Mouse (Mus musculus) NIH3T3 (cell line): ENCODE measurements at regions not wholly inside any gene's neighbourhood (a gene's known extent, or its start where the extent isn't known, plus 50 kb on each side); places are given as distances from the start of the nearest gene placed in this dataset.

Source experiments
- DNase-seq: peaks from one replicate; pipeline ENCODE4 v3.0.0-alpha.2; 2012; ENCODE audit warnings: low read depth

DNA sequence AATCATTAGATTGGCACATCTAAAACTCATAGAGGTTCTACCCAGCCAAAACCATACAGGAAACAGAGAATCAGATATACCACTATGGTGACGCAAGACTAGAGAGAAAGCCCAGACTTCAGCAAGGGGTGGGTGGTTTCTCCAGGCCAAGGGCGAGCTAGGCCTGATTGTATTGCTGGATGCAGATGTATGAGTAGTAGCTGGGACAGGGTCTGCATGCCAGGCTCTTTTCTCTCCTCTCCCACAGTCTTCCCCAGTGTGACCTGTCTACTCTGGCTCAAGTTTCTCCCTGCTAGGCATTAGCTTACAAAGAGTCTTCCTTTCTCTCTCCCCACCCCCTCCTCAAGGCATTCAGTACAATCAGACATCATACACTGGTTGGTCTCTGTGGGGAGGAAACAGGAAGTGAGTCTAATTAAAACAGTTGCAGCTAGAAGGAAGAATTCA lies 181.8 kb upstream of the Sesn3 start:
- DNase-seq = peak; percentile 19

DNA sequence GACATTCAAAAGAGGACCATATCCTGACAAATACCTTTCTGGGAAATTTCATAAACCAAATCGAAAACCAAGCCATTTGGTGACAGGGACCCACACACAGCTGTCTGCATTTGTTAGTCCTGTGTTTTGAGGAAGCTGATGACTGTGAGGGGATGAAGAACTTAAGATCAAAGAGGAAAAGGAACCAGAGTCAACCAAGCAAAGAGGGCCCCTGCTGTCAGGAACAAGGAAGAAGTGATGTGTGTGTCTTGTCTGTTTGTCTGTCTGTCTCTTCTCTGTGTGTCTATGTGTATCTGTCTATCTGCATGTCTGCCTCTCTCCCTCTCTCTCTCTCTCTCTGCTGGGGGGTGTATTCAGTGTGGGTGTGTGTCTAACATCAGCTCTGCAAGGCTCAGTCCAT lies 171.3 kb upstream of the Sesn3 start:
- no peak for DNase-seq

DNA sequence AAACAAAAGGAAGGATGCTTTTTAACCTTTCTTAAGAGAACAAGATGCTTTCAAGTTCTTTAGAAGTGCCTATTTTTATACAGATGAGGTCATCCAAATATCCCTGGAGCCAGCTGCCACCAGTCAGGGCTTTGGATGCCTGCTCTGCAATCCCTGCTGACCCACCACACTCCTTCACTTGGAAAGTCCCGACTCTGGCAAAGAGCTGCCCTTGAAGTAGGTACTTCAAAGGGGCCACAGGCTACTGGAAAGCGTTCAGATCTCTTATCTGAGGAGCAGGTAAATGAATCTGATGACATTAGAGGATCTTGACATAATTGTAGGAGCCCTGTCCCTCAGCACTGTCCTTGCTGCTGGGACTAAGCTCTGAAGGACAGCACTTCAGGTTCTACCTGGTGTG lies 169.9 kb upstream of the Sesn3 start:
- no peak for DNase-seq

DNA sequence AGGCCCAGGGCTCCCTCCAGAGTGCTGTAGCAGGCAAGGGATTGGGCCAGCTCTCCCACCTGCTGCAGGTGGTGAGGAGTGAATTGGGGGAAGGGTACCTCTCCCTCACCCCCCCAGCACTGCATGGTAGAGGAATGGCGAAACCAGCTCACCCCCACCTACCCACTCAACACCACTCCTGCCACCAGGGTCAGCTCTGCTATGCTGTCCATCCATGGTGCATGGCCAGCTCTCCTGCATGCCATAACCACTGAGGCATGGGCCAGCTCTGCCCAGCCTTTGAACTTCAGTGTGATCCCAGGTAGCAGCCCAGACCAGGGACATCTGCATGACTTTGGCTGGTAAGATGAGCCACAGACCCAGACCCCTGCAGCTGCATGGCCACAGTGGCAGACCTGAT lies 168.5 kb upstream of the Sesn3 start:
- no peak for DNase-seq

DNA sequence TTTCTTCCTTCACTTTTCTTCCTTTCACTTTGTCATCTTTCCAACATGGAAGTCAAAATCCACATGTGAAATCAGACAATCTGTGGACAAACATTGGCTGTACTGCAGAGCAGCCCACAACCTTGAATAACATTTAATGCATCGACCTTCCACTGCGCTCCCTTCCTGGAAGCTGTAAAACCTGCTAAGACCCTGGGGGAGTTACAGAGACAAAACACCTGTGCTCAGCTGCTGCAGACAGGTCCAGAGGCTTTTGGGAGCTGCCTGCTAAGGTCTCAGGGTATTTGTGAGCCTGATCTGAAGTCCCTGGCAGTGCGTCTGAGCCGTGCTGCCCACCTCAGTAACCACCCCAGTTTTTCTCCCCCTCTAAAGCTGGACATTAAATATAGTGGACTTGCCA lies 166.1 kb upstream of the Sesn3 start:
- DNase-seq = no peak

DNA sequence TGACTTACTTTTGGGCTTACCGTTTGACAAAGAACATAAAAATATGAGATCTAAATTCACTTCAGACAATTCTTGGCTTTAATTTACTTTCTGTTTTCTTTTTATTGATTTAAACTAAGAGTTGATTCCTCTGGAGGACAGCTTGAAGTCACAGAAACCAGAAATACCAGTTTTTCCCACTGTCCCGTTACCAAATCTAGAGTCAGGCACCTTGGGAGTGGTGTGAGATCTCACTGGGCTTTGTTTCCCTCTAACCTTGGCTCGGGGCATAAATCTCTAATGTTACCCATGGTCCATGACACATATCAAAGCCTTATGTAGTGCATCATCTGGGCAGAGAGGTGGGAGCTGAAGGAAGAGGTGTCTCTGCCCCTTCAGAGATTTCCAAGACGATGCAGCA lies 165.4 kb upstream of the Sesn3 start:
- DNase-seq = no peak

DNA sequence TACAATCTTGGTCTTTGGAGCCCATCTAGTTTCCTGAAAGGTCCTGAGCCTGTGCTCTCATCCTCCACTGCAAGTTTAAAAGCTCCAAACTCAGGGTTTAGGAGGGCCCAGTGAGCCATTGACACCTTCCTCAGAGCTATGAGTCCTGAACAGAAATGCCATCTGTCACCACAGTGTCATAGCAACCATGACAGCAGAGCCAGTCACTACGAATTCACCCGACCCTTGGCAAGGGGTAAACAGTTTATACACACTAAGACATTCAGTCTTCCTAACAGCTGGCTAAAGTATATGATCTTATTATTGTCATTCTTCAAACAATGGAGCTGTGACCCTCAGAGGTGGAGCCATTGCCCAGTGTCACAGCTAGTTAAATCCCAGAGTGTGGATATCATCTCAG lies 163.2 kb upstream of the Sesn3 start:
- DNase-seq = no peak

DNA sequence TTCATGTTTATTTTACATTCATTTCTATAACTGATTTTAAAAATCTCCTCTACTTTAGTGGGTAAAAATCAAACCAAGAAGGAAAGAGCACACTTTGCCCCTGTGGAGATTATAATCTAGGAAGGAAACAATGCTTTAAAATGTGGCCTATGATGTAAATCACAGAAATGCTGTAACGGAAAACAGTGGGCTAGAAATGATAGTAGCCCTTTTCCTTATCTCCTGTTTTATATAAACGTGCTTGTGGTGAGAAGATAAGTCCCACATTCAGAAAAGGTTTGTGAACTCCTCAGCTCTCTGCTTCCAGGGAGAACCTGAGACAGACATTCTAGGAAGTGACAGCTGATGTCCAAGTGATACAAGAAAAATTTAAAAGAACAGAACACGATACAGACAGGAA lies 159.3 kb upstream of the Sesn3 start:
- DNase-seq = no peak

DNA sequence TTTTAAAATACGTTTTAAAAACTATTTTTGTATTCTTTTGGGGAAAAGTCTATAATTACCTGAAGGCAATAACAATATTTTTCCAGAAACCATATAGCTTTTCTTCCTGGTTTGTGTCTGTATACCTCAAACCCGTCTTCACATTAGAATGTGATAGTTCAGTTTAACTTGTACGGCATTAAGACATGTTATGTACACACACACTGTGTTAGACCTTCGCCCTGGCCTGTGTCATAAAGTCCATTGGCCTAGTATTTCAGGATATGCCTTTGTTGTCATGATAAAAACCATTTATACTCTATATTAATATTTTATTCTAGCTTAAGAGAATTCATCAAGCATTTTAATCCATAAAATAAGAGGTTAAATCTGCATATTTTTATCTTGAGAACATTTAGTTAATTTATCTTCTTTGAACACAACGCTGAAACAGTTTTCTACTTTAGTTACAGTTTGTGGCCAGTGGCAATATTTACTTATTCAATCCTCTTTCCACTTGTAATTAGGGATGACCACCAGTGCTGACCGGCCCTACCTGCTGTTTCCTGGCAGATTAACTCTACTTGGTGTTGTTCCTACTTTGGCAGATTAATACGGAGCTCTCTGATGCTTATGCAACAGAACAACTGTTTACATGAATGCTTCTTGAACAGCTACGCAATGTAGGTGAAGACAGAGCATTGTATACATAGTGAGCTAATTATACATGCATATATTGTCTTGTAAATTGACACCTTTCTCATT lies 158.6 kb upstream of the Sesn3 start:
- DNase-seq = no peak

DNA sequence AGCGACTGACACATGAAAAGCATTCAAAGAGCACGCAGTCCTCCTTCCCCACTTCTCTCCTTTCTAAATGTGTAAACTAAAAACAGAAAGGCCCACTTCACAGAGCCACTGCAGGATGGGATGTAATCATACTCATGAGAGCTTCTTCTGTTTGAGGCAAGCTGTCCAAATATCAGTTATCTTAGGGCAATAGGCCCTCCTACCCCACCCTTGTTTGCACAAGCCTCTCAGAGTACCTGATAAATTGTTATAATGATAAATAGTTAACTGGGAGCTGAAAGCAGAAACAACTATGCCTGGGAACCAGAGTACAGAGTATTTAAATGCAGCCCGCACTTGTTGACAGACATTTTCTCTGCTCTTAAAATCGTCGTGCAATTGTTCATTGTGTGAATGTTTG lies 141.5 kb upstream of the Sesn3 start:
- no peak for DNase-seq

DNA sequence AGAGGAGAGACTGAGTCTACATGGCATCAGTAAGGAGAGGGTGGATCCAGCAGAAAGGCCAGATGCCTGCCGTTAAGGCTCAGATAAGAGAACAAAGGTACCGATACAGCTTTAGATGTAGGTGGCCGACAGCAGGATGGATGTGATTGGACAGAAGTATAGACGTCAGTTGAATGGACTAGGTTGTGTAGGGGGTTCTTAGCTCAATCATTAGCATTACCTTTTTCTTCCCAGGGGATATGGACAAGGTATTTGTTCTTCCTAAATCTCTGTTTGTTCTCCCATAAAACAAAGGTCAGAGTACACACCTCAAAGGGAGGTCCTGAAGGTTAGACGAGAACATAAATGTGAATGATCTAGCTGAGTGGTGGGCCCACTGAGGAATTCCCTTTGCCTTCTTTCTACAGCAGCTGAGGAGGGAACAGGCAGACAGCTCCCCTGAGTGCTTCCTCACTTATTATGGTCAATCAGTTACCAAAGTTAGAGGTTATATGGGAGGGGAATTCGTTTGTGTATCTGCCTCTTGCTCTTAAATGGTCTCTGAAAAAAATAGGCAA lies 139.9 kb upstream of the Sesn3 start:
- DNase-seq = no peak

DNA sequence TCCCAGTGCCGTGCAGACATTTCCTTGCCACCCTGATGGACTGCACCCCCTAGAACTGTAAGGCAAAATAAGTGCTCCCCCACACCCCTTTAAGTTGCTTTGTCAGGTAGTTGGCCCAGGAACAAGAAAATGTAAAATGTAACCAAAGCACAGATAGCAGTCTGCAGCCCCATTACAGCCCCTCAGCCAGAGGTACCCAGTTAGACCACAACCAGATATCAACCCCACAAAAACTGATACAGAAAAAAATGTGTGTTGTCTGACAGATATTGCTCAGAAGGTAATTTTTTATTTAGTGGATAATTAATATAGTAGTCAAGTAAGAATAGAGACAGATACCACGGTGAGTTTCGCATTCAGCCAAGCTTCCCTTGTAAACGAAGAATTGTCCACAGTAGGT lies 133.5 kb upstream of the Sesn3 start:
- no peak for DNase-seq

DNA sequence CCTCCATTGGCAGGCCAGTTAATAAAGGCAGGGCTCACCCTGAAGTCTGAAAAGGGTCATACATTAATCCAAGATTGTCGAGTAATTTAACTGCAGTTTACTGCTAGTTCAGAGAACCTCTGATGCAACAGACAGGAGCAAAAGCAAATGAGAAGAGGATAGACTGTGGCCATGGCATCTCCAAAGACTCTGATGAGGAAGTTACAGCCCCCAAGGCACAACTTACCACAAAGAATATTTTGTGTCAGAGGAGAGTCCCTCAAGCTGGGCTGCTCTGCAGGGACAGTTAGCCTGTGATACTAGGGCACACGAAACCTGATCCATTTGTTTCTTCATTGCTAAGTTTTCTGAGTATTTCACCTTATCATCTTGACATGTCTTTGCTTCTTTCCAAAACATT lies 130.9 kb upstream of the Sesn3 start:
- no peak for DNase-seq

DNA sequence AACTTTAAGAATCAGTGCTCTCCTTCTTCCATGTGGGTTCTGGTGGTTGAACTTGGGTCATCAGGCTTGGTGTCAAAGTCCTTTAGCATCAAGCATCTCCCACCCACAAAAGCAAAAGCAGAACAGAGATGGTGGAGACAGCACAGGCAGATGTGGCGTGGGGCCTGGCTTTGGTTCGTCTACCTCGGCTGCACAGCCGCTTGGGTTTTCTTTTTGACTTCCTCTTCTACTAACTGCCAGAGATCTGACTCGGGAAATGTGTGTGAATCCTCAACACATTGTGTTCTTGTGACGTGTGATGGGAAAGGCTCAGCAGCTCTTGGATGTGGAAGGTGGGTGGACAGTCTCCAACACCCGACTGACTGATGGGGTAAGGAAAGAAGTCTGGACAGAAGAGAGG lies 127.8 kb upstream of the Sesn3 start:
- DNase-seq = no peak

DNA sequence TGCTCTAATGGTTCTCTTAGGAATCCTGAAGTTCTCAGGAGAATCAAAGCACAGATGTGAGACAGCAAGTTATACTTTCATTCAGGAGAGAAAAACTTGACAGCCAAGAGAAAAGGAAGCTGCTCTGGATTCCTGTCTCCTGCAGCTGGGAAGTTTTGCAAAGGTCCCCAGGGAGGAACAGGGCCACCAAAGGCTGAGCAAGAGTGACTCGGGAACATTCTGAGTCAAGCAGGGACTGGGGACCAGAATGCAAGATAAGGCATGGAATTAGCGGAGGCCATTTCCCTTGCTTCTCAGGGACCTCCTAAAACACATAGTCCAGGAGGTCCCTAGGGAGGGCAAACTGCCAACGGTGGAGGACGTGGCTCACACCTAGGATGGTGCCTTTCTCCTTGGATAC lies 127.1 kb upstream of the Sesn3 start:
- no peak for DNase-seq

DNA sequence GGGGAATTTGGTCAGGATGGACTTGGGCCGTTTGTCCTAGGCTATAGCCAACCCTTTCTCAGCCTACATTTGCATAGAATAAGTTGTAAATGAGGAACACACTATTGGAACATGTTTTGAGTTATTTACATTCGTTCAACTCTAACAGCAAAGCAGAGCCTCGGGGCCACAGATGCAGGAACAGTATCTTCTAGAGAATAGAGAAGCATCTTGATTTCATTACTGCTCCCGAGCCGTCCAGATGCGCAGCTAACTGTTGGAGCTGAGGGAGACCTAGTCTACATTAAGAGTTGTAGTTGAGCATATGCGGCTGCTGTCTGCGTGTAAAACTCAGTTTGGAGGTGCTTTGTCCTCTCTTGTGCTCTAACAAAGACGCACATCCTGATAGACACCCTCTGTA lies 124.6 kb upstream of the Sesn3 start:
- DNase-seq = peak; percentile 2

DNA sequence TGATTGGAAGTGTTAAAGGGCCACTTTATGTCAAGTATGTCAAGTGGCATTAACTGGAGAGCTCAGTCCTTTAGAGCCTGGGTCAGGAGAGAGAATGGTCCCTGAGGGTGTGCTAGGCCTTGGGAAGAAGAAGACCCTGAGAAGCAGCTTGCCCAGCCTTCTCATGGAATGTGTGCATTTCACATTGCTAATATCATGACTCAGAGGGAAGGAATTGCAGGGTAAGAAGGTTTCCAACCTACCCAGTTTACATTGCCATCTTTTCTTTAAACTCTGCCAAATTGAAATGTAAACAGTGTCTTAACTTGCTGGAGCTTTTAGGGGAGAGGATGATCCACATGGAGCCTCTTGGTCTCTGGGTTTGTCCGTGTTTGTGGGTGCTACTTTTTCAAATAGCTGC lies 117.9 kb upstream of the Sesn3 start:
- peak; percentile 22 for DNase-seq

DNA sequence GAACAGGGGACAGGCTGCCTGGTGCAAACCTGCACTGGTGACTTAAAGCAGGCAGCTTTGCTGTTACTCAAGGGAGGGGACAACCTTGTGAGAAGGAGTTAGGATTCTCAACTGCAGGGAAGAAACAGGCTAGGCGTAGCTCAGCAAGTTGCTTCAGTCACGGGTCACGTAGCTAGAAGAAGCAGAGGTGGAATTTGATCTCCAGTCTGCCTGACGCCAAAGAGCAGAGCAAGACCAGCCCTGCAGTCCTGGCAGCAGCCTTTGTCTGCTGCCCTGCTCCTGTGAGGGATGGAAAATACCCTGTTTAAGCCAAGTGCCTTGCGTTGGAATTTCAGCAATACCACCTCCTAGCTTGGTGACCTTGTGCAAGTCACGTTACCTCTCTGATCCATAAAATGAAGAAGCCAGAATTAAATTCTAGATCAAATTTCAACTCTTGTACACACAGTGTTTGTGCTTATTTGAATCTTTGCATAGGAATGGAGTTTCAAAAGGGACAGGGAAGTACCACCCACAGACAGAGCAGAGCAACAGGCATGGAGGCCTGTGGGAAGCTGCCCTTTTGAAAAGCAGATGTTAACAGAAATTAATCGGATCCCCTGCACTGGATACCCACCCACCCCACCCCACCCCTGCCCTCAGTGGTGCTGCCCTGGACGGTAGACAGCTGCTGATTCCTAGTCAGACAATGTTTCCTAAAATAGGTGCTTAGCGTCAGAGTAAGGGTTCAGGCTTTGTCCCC lies 116.6 kb upstream of the Sesn3 start:
- no peak for DNase-seq

DNA sequence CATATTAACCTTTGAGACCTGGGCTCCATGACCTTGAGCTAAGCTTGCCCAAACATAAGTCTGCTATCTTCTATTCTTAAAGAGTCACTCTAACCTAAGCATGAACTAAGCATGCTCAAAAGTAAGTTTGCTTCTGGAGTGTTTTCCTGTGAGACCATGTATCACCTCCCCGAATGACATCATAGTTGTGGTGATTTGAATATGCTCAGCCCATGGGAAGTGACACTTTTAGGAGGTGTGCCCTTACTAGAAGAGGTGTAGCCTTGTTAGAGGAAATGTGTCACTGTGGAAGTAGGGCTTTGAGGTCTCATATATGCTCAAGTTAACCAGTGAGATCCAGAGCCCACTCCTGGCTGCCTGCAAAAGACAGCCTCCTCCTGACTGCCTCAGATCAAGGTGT lies 114.7 kb upstream of the Sesn3 start:
- no peak for DNase-seq

DNA sequence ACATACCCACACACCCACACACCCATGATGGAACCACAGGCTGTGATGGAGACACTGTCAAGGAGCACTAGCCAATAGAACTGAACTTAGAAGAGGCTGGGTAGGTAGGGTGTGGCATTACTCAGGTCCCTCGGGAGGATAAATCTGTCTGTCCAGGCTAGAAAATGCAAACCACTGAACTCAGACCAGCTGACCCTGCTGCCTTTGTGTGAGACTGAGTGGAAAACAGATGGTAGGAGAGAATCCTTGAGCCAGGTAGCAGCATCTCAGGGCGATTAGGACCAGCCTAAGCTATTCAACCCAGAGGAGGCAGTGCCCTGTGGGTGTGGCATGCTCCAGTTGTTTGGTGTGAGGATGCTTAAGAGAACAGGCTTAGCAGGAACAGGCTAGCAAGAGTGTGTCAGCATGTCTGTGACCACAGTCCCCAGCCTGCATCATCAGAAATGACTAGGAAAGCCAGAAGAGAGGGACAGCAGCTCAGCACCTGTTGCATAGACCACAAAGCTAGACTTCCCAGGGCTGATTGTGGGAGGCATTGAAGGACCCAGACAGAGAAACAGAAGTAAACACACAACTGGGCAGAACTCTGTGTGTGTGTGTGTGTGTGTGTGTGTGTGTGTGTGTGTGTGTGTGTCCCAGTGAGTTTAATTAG lies 103.2 kb upstream of the Sesn3 start:
- no peak for DNase-seq

DNA sequence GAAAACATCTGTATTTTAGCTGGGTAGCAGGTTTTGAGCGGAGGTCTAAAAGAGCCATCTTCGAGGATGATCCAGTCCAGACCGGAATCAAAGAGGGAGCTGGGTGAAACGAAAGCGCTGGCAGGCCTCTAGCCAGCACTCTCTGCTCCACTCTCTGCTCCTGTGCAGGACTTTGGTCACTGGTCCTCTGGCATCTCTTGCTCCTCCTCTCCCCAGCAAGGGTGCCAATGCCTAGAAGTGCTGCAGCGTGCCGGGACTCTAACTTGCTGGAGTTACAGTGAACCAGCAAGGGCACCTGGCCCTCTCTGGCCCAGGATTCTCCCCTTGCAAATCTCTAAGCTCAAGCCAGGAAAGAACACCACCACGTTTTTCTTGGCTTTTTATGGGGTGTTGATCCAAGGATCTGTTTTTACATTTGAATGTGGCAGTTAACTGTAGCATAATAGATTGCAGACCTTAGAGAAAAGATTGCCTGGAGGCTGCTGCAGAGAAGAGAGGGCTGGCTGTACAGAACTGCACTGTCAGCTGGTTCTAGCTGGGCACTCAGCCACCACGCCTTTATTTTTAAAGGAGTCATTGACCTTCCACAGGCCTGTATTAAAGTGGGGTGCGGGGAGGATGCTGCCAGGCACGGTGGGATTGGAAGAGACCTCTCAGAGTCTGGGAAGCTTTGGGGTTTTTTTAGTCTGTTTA lies 101.1 kb upstream of the Sesn3 start:
- peak; percentile 85 for DNase-seq

DNA sequence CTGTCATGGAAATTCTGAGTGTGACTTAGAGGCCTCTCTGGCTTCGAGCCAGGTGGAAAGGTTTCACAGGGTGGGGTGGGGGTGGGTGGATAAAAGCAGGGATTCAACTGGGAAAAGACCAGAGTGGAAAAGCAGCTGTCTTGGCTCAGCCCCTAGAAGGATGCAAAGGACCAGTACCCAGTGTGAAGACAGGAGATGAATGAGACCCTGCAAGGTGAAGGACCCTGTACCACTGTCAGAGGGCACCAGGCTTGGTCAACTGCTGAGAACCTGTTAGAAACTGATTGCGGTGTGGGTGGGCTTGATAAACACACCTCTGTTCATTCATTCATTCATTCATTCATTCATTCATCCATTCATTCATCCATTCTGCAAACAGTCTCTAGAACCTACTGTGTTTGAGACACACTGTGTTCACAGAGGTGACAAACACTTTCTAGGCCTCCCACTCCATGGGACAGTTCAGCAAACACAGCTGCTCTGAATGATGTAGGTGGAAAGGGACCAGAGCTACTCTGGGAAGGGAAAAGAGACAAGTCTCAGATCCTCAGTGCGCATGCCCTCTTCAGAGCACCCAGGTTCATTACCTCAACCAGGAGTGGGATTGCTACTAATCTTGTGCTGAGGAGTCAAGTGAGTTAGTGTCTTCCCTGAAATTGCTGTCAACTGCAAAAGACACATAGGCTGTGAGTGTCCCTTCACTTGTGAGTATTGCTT lies 100.4 kb upstream of the Sesn3 start:
- DNase-seq = no peak
